Mouse (Mus musculus): Measurements from ENCODE around the gene Txnrd1.

Txnrd1 gene

DNA sequence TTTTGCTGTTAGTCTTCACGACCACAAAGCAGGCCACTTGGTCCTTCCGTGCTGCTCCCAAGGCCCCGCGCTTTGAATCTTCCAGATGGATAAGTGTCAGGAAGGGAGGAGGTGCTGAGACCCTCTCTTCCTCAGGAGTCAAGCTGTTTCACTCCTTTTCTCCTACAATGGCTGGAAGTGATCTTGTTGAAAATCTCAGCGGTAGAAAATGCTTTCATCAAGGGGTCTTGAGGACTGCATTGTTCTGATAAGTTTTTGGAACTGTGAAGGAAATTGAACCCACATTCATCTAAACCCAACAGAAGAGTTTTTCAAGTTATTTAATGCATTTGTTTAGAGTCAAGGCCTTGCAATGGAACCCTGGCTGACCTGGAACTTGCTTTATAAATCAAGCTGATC lies 10.0 kb upstream of the Txnrd1 start:
- Histone ChIP-seq H3K27me3 (ENCODE audit: insufficient read depth, low read length) (no peaks in the 10 kb centered on the region), H3K36me3 (ENCODE audit: insufficient read depth, low read length) (peaks cover 15% of the 10 kb centered on the region; the same call in 1 of the 2 replicates), H3K9me3 (ENCODE audit: low read length) (peaks cover 73% of the 10 kb centered on the region), H3K4me3 (replicated peaks; ENCODE audit: low read length) (no peak overlapping the region), H3K4me1 (replicated peaks; ENCODE audit: low read depth, low read length) (peaks cover 1% of the 10 kb centered on the region; the same call in 1 of the 2 replicates)
- TF ChIP-seq CTCF (conservative IDR thresholded peaks at IDR 0.05; ENCODE audit: low read length) (no peak), NANOG (IDR thresholded peaks at IDR 0.05; ENCODE audit: borderline replicate concordance, low read length) (peak; percentile 62; the same call in 1 of the 2 replicates), POU5F1 (IDR thresholded peaks at IDR 0.05; ENCODE audit: borderline replicate concordance, low read length) (no peak)

DNA sequence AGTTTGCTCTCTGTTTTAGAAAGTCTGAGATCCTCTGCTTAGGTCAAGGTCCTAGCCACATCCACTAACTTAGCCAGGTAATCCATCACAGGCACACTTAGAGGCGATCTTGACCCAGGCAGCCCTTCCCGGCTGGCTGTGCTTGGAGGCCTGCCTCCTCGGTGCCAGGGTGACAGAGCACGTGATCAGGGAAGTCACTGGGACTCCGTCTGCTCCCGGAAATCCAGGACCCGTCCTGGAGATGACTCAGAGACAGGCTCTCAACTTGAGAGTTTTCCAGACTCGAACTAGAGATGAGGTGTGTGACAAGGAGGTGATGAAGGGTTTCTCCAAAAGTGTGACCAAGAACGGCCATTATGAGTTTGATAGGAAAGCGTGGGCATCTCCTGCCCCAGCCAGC lies 9.2 kb upstream of the Txnrd1 start:
- H3K9me3 ChIP-seq (ENCODE audit: low read length), result peaks cover 77% of the 10 kb centered on the region
- H3K27me3 ChIP-seq (ENCODE audit: insufficient read depth, low read length), result no peaks in the 10 kb centered on the region
- H3K36me3 ChIP-seq (ENCODE audit: insufficient read depth, low read length), result peaks cover 15% of the 10 kb centered on the region; the same call in 1 of the 2 replicates
- no peak overlapping the region for H3K4me3 ChIP-seq (replicated peaks; ENCODE audit: low read length)
- H3K4me1 ChIP-seq (replicated peaks; ENCODE audit: low read depth, low read length), result no peaks in the 10 kb centered on the region
- TF ChIP-seq CTCF (conservative IDR thresholded peaks at IDR 0.05; ENCODE audit: low read length) (no peak), POU5F1 (IDR thresholded peaks at IDR 0.05; ENCODE audit: borderline replicate concordance, low read length) (no peak), NANOG (IDR thresholded peaks at IDR 0.05; ENCODE audit: borderline replicate concordance, low read length) (no peak)

DNA sequence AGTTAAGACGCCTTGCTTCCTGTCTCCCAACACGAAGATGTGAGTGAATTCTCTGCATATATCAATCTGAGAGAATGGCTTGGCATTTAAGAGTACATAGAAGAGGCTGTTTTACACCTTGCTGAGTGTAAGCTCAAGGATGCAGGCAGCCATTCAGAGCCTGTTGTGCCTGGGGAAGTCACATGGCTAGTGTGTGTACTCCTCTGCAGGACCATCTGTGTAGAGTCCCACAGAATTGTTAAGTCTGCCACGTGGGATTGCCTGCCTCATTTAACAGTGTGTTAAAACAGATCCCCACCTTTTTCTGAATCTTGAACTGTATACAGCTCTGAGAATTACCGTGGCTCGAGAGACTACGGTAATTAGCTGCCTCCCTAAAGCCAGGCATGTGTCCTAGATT lies 7.2 kb upstream of the Txnrd1 start:
- no peaks in the 10 kb centered on the region for H3K27me3 ChIP-seq (ENCODE audit: insufficient read depth, low read length)
- peaks cover 15% of the 10 kb centered on the region; the same call in 1 of the 2 replicates for H3K36me3 ChIP-seq (ENCODE audit: insufficient read depth, low read length)
- TF ChIP-seq NANOG (IDR thresholded peaks at IDR 0.05; ENCODE audit: borderline replicate concordance, low read length) (no peak), POU5F1 (IDR thresholded peaks at IDR 0.05; ENCODE audit: borderline replicate concordance, low read length) (no peak), CTCF (conservative IDR thresholded peaks at IDR 0.05; ENCODE audit: low read length) (no peak)
- peaks cover 83% of the 10 kb centered on the region for H3K9me3 ChIP-seq (ENCODE audit: low read length)
- H3K4me1 ChIP-seq (replicated peaks; ENCODE audit: low read depth, low read length), result no peaks in the 10 kb centered on the region
- H3K4me3 ChIP-seq (replicated peaks; ENCODE audit: low read length), result no peak overlapping the region

DNA sequence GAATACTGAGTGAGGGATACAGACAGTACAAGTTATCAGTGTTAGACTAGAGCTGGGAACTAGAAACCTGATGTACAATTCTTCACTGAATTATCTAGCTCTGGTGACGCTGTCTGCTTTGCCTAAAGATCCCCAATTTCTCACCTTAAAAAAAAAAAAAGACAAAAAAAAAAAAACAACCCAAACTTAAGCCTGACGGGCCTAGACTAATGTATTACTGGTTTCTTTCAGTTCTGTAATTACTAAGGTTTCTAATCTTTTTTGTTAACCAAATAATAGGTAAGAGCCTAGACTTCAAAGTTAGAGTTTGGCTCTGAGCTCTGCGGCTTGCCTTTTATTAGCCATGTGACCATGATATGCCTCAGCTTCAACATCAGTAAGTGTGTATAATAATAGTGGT lies 2.1 kb downstream of the Txnrd1 start:
- TF ChIP-seq CTCF (conservative IDR thresholded peaks at IDR 0.05; ENCODE audit: low read length), result no peak
- TF ChIP-seq POU5F1 (IDR thresholded peaks at IDR 0.05; ENCODE audit: borderline replicate concordance, low read length), result no peak
- TF ChIP-seq NANOG (IDR thresholded peaks at IDR 0.05; ENCODE audit: borderline replicate concordance, low read length), result no peak
- Histone ChIP-seq H3K4me1 (replicated peaks; ENCODE audit: low read depth, low read length) (no peaks in the 10 kb centered on the region; the same call in 1 of the 2 replicates), H3K27me3 (ENCODE audit: insufficient read depth, low read length) (no peaks in the 10 kb centered on the region), H3K4me3 (replicated peaks; ENCODE audit: low read length) (no peak overlapping the region), H3K9me3 (ENCODE audit: low read length) (peaks cover 14% of the 10 kb centered on the region), H3K36me3 (ENCODE audit: insufficient read depth, low read length) (no peaks in the 10 kb centered on the region)

DNA sequence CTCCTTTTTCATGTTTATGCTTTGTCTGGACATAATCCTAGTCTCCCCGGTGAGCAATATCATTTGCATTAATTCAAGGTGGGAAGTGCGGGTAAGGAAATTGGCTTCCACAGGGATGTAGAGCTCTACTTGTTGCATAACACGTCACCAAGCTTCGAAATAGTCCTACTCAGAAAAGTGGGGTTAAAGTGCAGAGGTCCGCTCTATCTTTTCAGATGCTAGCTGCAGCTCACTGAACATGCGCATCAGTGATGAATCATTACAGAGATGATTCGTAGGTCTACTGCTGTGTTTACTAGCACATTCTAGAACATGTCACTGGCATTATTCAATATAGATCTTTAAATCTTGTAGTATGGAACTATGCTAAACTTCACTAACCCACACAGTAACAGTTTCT lies 4.6 kb downstream of the Txnrd1 start:
- no peaks in the 10 kb centered on the region for H3K36me3 ChIP-seq (ENCODE audit: insufficient read depth, low read length)
- H3K9me3 ChIP-seq (ENCODE audit: low read length), result no peaks in the 10 kb centered on the region
- TF ChIP-seq POU5F1 (IDR thresholded peaks at IDR 0.05; ENCODE audit: borderline replicate concordance, low read length) (no peak), NANOG (IDR thresholded peaks at IDR 0.05; ENCODE audit: borderline replicate concordance, low read length) (no peak), CTCF (conservative IDR thresholded peaks at IDR 0.05; ENCODE audit: low read length) (no peak)
- no peaks in the 10 kb centered on the region for H3K27me3 ChIP-seq (ENCODE audit: insufficient read depth, low read length)
- peaks cover 7% of the 10 kb centered on the region for H3K4me1 ChIP-seq (replicated peaks; ENCODE audit: low read depth, low read length)
- no peak overlapping the region for H3K4me3 ChIP-seq (replicated peaks; ENCODE audit: low read length)

DNA sequence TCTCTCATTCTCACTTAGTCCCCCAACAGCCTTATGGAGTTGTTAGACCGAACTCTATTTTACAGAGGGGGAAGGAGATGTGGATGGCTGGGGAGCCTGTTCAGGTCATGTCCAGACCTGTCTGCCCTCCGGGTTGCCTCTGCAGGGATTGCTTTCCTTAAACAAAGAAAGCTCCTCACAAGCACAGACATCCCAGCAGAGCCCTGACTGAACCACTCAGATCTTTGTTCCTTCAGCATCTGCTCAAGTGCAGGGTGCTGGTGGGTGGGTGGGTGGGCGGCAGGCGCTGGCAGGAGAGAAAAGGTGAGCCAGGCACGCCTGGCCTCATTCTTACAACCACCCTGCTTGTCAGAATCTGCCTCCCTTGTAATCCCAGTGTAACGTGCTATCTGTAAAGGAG lies 10.3 kb downstream of the Txnrd1 start:
- Histone ChIP-seq H3K4me3 (replicated peaks; ENCODE audit: low read length) (no peak overlapping the region), H3K9me3 (ENCODE audit: low read length) (no peaks in the 10 kb centered on the region), H3K36me3 (ENCODE audit: insufficient read depth, low read length) (no peaks in the 10 kb centered on the region), H3K4me1 (replicated peaks; ENCODE audit: low read depth, low read length) (peaks cover 21% of the 10 kb centered on the region), H3K27me3 (ENCODE audit: insufficient read depth, low read length) (no peaks in the 10 kb centered on the region)
- no peak for TF ChIP-seq CTCF (conservative IDR thresholded peaks at IDR 0.05; ENCODE audit: low read length)

DNA sequence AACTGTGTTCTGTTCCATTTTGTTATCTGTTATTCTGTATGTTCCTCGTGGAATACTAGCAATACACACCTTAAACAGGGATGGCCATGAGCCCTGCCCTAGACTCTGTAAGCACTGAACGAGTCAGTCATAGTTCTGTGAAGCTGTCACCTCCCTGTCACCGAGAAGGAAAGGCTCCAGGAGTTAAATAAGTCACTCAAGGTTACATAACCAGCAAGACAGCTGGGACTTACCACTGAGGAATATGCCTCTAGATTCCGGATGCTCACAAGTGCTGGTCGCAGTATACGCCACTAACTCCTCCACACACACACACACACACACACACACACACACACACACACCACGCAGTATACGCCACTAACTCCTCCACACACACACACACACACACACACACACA lies 11.0 kb downstream of the Txnrd1 start:
- Histone ChIP-seq H3K27me3 (ENCODE audit: insufficient read depth, low read length) (no peaks in the 10 kb centered on the region), H3K4me1 (replicated peaks; ENCODE audit: low read depth, low read length) (peaks cover 21% of the 10 kb centered on the region), H3K9me3 (ENCODE audit: low read length) (no peaks in the 10 kb centered on the region), H3K36me3 (ENCODE audit: insufficient read depth, low read length) (no peaks in the 10 kb centered on the region), H3K4me3 (replicated peaks; ENCODE audit: low read length) (no peak overlapping the region)
- no peak for TF ChIP-seq CTCF (conservative IDR thresholded peaks at IDR 0.05; ENCODE audit: low read length)
- no peak for TF ChIP-seq NANOG (IDR thresholded peaks at IDR 0.05; ENCODE audit: borderline replicate concordance, low read length)
- no peak for TF ChIP-seq POU5F1 (IDR thresholded peaks at IDR 0.05; ENCODE audit: borderline replicate concordance, low read length)

DNA sequence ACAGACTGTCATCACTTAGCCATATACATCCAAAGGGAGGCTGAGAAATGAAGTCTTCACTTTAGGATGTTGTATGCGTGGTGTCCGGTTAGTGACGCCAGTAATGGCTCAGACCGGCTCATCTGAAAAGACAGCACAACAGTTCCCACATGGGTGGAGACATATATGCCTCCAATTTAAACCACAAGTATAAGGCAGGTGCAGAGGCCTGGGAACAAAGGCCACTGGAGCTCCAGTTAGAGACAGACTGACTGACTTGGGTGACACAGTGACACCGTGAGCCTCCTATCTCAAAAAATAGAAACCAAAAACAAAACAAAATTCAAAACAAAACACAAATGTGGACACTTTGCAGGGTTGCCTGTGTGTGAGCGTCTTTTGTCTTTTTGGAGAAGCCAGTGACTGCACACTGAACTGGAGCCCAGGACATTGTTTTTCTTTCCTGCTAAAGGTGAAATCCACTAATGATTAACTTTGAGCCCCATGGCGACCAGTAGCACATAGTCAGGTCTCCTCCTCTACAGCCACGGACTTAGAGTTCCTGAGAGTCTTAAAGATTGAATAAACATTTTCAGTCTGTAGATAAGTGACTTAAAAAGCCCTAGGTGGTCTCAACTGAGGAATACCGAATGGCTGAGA lies 14.2 kb downstream of the Txnrd1 start:
- TF ChIP-seq CTCF (conservative IDR thresholded peaks at IDR 0.05; ENCODE audit: low read length), result no peak
- TF ChIP-seq NANOG (IDR thresholded peaks at IDR 0.05; ENCODE audit: borderline replicate concordance, low read length), result no peak
- no peak for TF ChIP-seq POU5F1 (IDR thresholded peaks at IDR 0.05; ENCODE audit: borderline replicate concordance, low read length)
- Histone ChIP-seq H3K36me3 (ENCODE audit: insufficient read depth, low read length) (no peaks in the 10 kb centered on the region), H3K9me3 (ENCODE audit: low read length) (no peaks in the 10 kb centered on the region), H3K4me1 (replicated peaks; ENCODE audit: low read depth, low read length) (peaks cover 16% of the 10 kb centered on the region), H3K27me3 (ENCODE audit: insufficient read depth, low read length) (no peaks in the 10 kb centered on the region), H3K4me3 (replicated peaks; ENCODE audit: low read length) (no peak overlapping the region)
